Mouse (Mus musculus) CH12.LX (cell line): ENCODE results near the gene Stt3a. TPM values are rescaled to one million over a fixed set of nuclear protein-coding genes. Genes with fewer than 3 reads are reported as not detected.
A peak's percentile ranks its signal among the peaks of the same experiment; 100 is the strongest.

Experiments
- DNase-seq: peaks from one replicate; pipeline ENCODE4 v3.0.0-alpha.2; 2013; ENCODE audit errors: extremely low read depth
- H3K27ac ChIP-seq: 2 replicates; pipeline ENCODE4 v1.5.1; 2012; ENCODE audit warnings: low read depth, mild to moderate bottlenecking, control low read depth, moderate library complexity; ENCODE audit not compliant: insufficient read depth
- H3K27me3 ChIP-seq: replicated peaks from 2 replicates; pipeline ENCODE3; 2012; ENCODE audit warnings: inconsistent platforms
- H3K36me3 ChIP-seq, 2 experiments: replicated peaks in 1 of 2; 2 replicates each; pipeline versions ENCODE3 to v1.6.1; 2012; ENCODE audit warnings: inconsistent platforms in 1 of 2, low read length in 1 of 2, mild to moderate bottlenecking in 1 of 2, mixed read lengths in 1 of 2, moderate library complexity in 1 of 2; ENCODE audit not compliant: control insufficient read depth in 1 of 2, insufficient read depth in 1 of 2
- H3K4me1 ChIP-seq, 2 experiments: 2 replicates each; pipeline ENCODE4 v1.6.1; 2012; ENCODE audit warnings: inconsistent platforms in 1 of 2, moderate library complexity in 1 of 2; ENCODE audit not compliant: insufficient read depth in 2 of 2, control insufficient read depth in 1 of 2
- H3K4me2 ChIP-seq: 2 replicates; pipeline ENCODE4 v1.6.1; 2012; ENCODE audit warnings: low read depth, mild to moderate bottlenecking, control low read depth; ENCODE audit not compliant: poor library complexity, insufficient read depth, severe bottlenecking
- H3K4me3 ChIP-seq, 3 experiments: fragments of 150-350 bp in 1 of 3; sonication (generic) in 1 of 3; replicated peaks in 1 of 3; 2 replicates each; pipeline versions ENCODE3 to v1.5.1; 2011 to 2012; ENCODE audit warnings: low read depth in 2 of 3, low read length in 2 of 3, mild to moderate bottlenecking in 2 of 3, moderate library complexity in 2 of 3, control low read depth in 1 of 3, improper control_type of control experiment in 1 of 3, inconsistent platforms in 1 of 3, mixed read lengths in 1 of 3; ENCODE audit not compliant: poor library complexity in 1 of 3
- H3K79me2 ChIP-seq: replicated peaks from 2 replicates; pipeline ENCODE4 v1.6.1; 2012; ENCODE audit warnings: mild to moderate bottlenecking, moderate library complexity; ENCODE audit not compliant: control insufficient read depth, poor library complexity, insufficient read depth, severe bottlenecking; ENCODE audit errors: extremely low read depth
- H3K9ac ChIP-seq: 2 replicates; pipeline ENCODE4 v1.6.1; 2012; ENCODE audit warnings: low read depth, mild to moderate bottlenecking, control low read depth, moderate library complexity; ENCODE audit not compliant: insufficient read depth
- H3K9me3 ChIP-seq: replicated peaks from 2 replicates; pipeline ENCODE3; 2012; ENCODE audit warnings: low read length, inconsistent platforms, mixed read lengths
- BHLHE40 ChIP-seq: IDR thresholded peaks from 2 replicates; pipeline ENCODE4 v1.6.1; 2011; ENCODE audit warnings: mild to moderate bottlenecking, low read depth, low read length, improper control_type of control experiment
- CHD2 ChIP-seq: IDR thresholded peaks from 2 replicates; pipeline ENCODE4 v1.6.1; 2011; ENCODE audit warnings: low read length, improper control_type of control experiment
- CTCF ChIP-seq, 2 experiments: IDR thresholded peaks in 1 of 2; conservative IDR thresholded peaks in 1 of 2; 2 replicates each; pipeline ENCODE4 v1.5.1; 2011 to 2012; ENCODE audit warnings: low read depth in 2 of 2, low read length in 2 of 2, improper control_type of control experiment in 1 of 2, inconsistent platforms in 1 of 2, mild to moderate bottlenecking in 1 of 2, moderate library complexity in 1 of 2
- E2F4 ChIP-seq: IDR thresholded peaks from 2 replicates; pipeline ENCODE4 v1.6.1; 2011; ENCODE audit warnings: low read depth, low read length, improper control_type of control experiment; ENCODE audit not compliant: insufficient replicate concordance
- ELF1 ChIP-seq: IDR thresholded peaks from 2 replicates; pipeline ENCODE4 v1.6.1; 2014; ENCODE audit warnings: low read depth, mild to moderate bottlenecking, inconsistent platforms, low read length, improper control_type of control experiment
- ETS1 ChIP-seq: conservative IDR thresholded peaks from 2 replicates; pipeline ENCODE4 v1.6.1; 2012; ENCODE audit warnings: low read depth, mild to moderate bottlenecking, inconsistent platforms, low read length, improper control_type of control experiment, moderate library complexity
- HCFC1 ChIP-seq: IDR thresholded peaks from 2 replicates; pipeline ENCODE4 v1.6.1; 2012; ENCODE audit warnings: low read depth, mild to moderate bottlenecking, inconsistent platforms, low read length, improper control_type of control experiment
- IRF4 ChIP-seq: IDR thresholded peaks from 2 replicates; pipeline ENCODE4 v1.6.1; 2014; ENCODE audit warnings: low read depth, mild to moderate bottlenecking, inconsistent platforms, low read length, improper control_type of control experiment
- JUN ChIP-seq: IDR thresholded peaks from 2 replicates; pipeline ENCODE4 v1.6.1; 2011; ENCODE audit warnings: low read depth, mild to moderate bottlenecking, low read length, improper control_type of control experiment, moderate library complexity; ENCODE audit not compliant: insufficient read depth
- KAT2A ChIP-seq: IDR thresholded peaks from 2 replicates; pipeline ENCODE4 v1.6.1; 2012; ENCODE audit warnings: low read length, improper control_type of control experiment, inconsistent platforms; ENCODE audit not compliant: insufficient replicate concordance
- MAX ChIP-seq: IDR thresholded peaks from 2 replicates; pipeline ENCODE4 v1.6.1; 2011; ENCODE audit warnings: low read length, improper control_type of control experiment
- MAZ ChIP-seq: IDR thresholded peaks from 2 replicates; pipeline ENCODE4 v1.6.1; 2012; ENCODE audit warnings: low read depth, mild to moderate bottlenecking, inconsistent platforms, low read length, improper control_type of control experiment, moderate library complexity
- MXI1 ChIP-seq: IDR thresholded peaks from 2 replicates; pipeline ENCODE4 v1.6.1; 2011; ENCODE audit warnings: mild to moderate bottlenecking, low read depth, low read length, improper control_type of control experiment
- MYC ChIP-seq: IDR thresholded peaks from 2 replicates; pipeline ENCODE4 v1.6.1; 2011; ENCODE audit warnings: low read depth, mild to moderate bottlenecking, improper control_type of control experiment, low read length
- NELFE ChIP-seq: IDR thresholded peaks from 2 replicates; pipeline ENCODE4 v1.6.1; 2011; ENCODE audit warnings: low read depth, low read length, improper control_type of control experiment
- NRF1 ChIP-seq: IDR thresholded peaks from 2 replicates; pipeline ENCODE4 v1.6.1; 2014; ENCODE audit warnings: low read depth, mild to moderate bottlenecking, inconsistent platforms, low read length, improper control_type of control experiment, moderate library complexity
- PAX5 ChIP-seq: IDR thresholded peaks from 2 replicates; pipeline ENCODE4 v1.6.1; 2012; ENCODE audit warnings: low read length, inconsistent platforms, mixed read lengths
- POLR2A ChIP-seq: IDR thresholded peaks from 2 replicates; pipeline ENCODE4 v1.6.1; 2011; ENCODE audit warnings: low read depth, mild to moderate bottlenecking, improper control_type of control experiment, low read length
- POLR2AphosphoS2 ChIP-seq: IDR thresholded peaks from 2 replicates; pipeline ENCODE4 v1.6.1; 2011; ENCODE audit warnings: low read depth, low read length, improper control_type of control experiment
- SIN3A ChIP-seq: IDR thresholded peaks from 2 replicates; pipeline ENCODE4 v1.6.1; 2012; ENCODE audit warnings: low read length, improper control_type of control experiment, inconsistent platforms
- TBP ChIP-seq: conservative IDR thresholded peaks from 2 replicates; pipeline ENCODE4 v1.6.1; 2011; ENCODE audit warnings: low read depth, low read length, improper control_type of control experiment
- TCF12 ChIP-seq: IDR thresholded peaks from 2 replicates; pipeline ENCODE4 v1.6.1; 2014; ENCODE audit warnings: low read depth, mild to moderate bottlenecking, inconsistent platforms, low read length, improper control_type of control experiment
- USF1 ChIP-seq: IDR thresholded peaks from 2 replicates; pipeline ENCODE4 v1.6.1; 2014; ENCODE audit warnings: low read depth, mild to moderate bottlenecking, inconsistent platforms, low read length, improper control_type of control experiment
- USF2 ChIP-seq: conservative IDR thresholded peaks from 2 replicates; pipeline ENCODE4 v1.6.1; 2011; ENCODE audit warnings: low read depth, low read length, improper control_type of control experiment
- ZC3H11A ChIP-seq: IDR thresholded peaks from 2 replicates; pipeline ENCODE4 v1.6.1; 2012; ENCODE audit warnings: low read depth, mild to moderate bottlenecking, inconsistent platforms, low read length, improper control_type of control experiment
- ZKSCAN1 ChIP-seq: IDR thresholded peaks from 2 replicates; pipeline ENCODE4 v1.6.1; 2012; ENCODE audit warnings: low read depth, inconsistent platforms, low read length, improper control_type of control experiment, borderline replicate concordance
- ZMIZ1 ChIP-seq: IDR thresholded peaks from 2 replicates; pipeline ENCODE4 v1.6.1; 2012; ENCODE audit warnings: low read depth, mild to moderate bottlenecking, inconsistent platforms, low read length, improper control_type of control experiment
- dilution Hi-C: fragments of 300-500 bp; cut with MboI; formaldehyde crosslinking; loops from 2 replicates; pipeline ENCODE4 v1.14.3; 2020; ENCODE audit warnings: low sequenced_read_pairs; ENCODE audit not compliant: extremely low pct_unique_long_range_greater_than_20kb, extremely low pct_ligation_motif_present
- in situ Hi-C: fragments of 300-500 bp; cut with MboI; formaldehyde crosslinking; loops from 3 replicates; pipeline ENCODE4 v1.14.3; 2019; ENCODE audit warnings: low sequenced_read_pairs, low pct_ligation_motif_present, low pct_unique_long_range_greater_than_20kb, mixed read lengths
- polyA plus RNA-seq: library from polyadenylated mRNA; unstranded; fragments of >175 nt; gene quantifications from 2 replicates; pipeline ENCODE4 v1.2.1, GENCODE M21; 2012; ENCODE audit warnings: low read depth; ENCODE audit not compliant: insufficient read length
- total RNA-seq, 2 experiments: library from RNA; depleted of rRNA; stranded (reverse); fragments of 300-350 nt in 1 of 2; fragments of >200 nt in 1 of 2; gene quantifications; 2 replicates each; pipeline ENCODE4 v1.2.3; 2012 to 2014

The Stt3a gene
- 269 and 280 TPM in 2 replicates for total RNA-seq (2012; rRNA removed)
- total RNA-seq (2014; rRNA removed), result 548 and 559 TPM in 2 replicates
- 388 and 395 TPM in 2 replicates for polyA plus RNA-seq

DNA sequence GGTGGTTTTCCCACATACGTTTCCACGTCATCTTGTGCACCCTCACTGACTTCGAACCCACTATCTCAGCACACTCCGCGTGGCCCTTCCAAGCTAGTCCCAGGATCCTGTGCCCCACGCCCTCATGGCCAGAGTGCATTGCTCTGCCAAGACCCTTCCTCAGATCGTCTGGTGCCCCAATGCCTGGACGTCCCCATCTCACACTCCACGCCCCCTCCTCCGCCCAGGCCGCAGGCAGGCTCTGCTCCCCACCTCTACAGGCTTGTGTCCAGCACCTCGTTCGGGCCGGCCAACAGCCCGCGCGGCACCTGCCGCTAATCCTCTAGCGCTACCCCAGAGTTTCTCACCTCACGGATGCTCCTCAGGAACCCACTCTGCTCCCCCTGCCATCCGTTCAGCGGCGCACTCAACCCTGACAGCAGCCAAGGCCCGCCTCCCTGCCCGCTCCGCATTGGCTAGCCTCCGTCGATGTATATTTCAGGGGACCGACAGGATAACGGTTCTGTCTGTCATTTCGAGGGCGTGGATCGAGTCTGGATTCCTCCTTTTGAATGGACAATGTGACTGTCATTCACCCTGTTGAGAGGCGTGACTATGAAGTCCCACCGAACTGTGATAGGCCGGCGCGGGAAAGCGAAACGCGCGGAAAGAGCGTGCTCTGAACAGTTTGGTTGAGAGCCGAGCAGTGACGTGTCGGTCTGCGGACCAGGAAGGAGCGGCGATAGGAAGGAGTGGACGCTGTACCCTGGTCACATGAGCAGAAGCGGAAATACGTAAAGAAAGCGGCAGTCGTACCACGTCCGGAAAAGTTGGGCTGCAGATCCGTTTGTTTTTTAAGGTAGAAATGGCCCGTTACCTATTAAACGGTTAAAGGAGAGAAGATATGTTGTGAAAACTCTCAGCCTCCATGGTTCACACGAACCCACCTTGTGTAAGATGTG, at the start of gene Stt3a:
Stt3a (minus strand) TSS at position 477 of the 941 bp plus-strand sequence.
- H3K9ac ChIP-seq, result peak within 1 kb of the TSS; percentile 97
- H3K27me3 ChIP-seq, result no peaks in the 10 kb centered on the region
- TF ChIP-seq PAX5, result no peak
- peak; percentile 68 for TF ChIP-seq TCF12
- peak; percentile 92 for TF ChIP-seq USF2
- TF ChIP-seq TBP, result peak; percentile 83; the same call in 1 of the 2 replicates
- peak; percentile 82; the same call in 1 of the 2 replicates for TF ChIP-seq KAT2A
- TF ChIP-seq POLR2AphosphoS2, result peak; percentile 75; the same call in 1 of the 2 replicates
- TF ChIP-seq MAZ, result 0 out of 2 replicates have a peak, but pooled peaks have one; percentile 30
- TF ChIP-seq ZC3H11A, result no peak
- peak; percentile 97 for TF ChIP-seq ELF1
- no peak for TF ChIP-seq ZKSCAN1
- TF ChIP-seq ZMIZ1, result peak; percentile 53
- peak; percentile 69; the same call in 1 of the 2 replicates for TF ChIP-seq E2F4
- TF ChIP-seq CTCF (conservative IDR thresholded peaks at IDR 0.05 in 1 of 2, IDR thresholded peaks at IDR 0.05 in 1 of 2; ENCODE audit: low read depth in 2 of 2, low read length in 2 of 2), result no peak
- TF ChIP-seq USF1, result peak; percentile 93
- TF ChIP-seq JUN, result no peak
- TF ChIP-seq POLR2A, result peak; percentile 83
- peak; percentile 83 for TF ChIP-seq MXI1
- TF ChIP-seq NRF1, result peak; percentile 39
- peak; percentile 91 for TF ChIP-seq MYC
- peak; percentile 97 for TF ChIP-seq CHD2
- peak; percentile 32; the same call in 1 of the 2 replicates for TF ChIP-seq IRF4
- peak; percentile 93 for TF ChIP-seq MAX
- no peak for TF ChIP-seq ETS1
- peak; percentile 67 for TF ChIP-seq BHLHE40
- TF ChIP-seq NELFE, result peak; percentile 78
- peak; percentile 86 for TF ChIP-seq HCFC1
- peak; percentile 89 for TF ChIP-seq SIN3A
- H3K27ac ChIP-seq, result peak within 1 kb of the TSS; percentile 57
- peaks cover 38% of the 10 kb centered on the region for H3K79me2 ChIP-seq
- DNase-seq, result peak; percentile 100
- peaks cover 15 to 23% of the 10 kb centered on the region in 2 experiments for H3K36me3 ChIP-seq
- in situ Hi-C loops (no loop called here), dilution Hi-C loops (no loop called here)
- peaks cover 0 to 20% of the 10 kb centered on the region in 2 experiments; a peak in 2 of 4 replicates for H3K4me1 ChIP-seq
- H3K9me3 ChIP-seq, result no peaks in the 10 kb centered on the region
- H3K4me3 ChIP-seq, result peak within 1 kb of the TSS; percentile 89 to 100 (median 100)
- H3K4me2 ChIP-seq, result peak within 1 kb of the TSS; percentile 85
